ENCODE assay signal across 13 mouse cellular contexts in genomic region chr3:146565065-146565411, GRCm38 (mm10). TPM values are rescaled to one million over a fixed set of nuclear protein-coding genes. Genes with fewer than 3 reads are reported as not detected.
"Had no signal": no experiment of that assay in that cellular context is flagged by ENCODE, and none has a peak within 500 bp of the region (broad histone marks: within the 10 kb centered on the region; RNA-seq: fewer than 3 reads in every experiment).

No protein-coding gene starts in this region.

- H3K4me2 ChIP-seq: liver, embryonic 11.5 days; liver, embryonic 15.5 days; neural tube, embryonic 12.5 days had no signal

- H3K27ac ChIP-seq: limb, embryonic 10.5 days; liver, embryonic 15.5 days; neural tube, embryonic 12.5 days; stomach, postnatal 0 days had no signal

- DNase-seq: lung, postnatal 36 days; thymus, postnatal 4 days had no signal

- H3K9me3 ChIP-seq: limb, embryonic 10.5 days; liver, embryonic 15.5 days; neural tube, embryonic 12.5 days had no signal

- H3K27me3 ChIP-seq: liver, embryonic 15.5 days; neural tube, embryonic 12.5 days had no signal

- H3K4me3 ChIP-seq: limb, embryonic 10.5 days; liver, embryonic 15.5 days; neural tube, embryonic 12.5 days had no signal

- H3K36me3 ChIP-seq: limb, embryonic 10.5 days; liver, embryonic 15.5 days; neural tube, embryonic 12.5 days had no signal

- H3K9ac ChIP-seq: liver, embryonic 15.5 days; neural tube, embryonic 12.5 days had no signal

- H3K4me1 ChIP-seq: liver, embryonic 15.5 days; neural tube, embryonic 12.5 days had no signal

- ATAC-seq: lung, postnatal 0 days had no signal

RNA-seq across cellular contexts. Expression of gene Uox, which starts 5.2 kb away (rescaled TPM):
- total RNA-seq: megakaryocyte progenitor cell, adult 5-6 weeks; monocyte, adult 5-6 weeks; neutrophil, adult 5-6 weeks had no signal
- polyA plus RNA-seq: limb, embryonic 10.5 days; neural tube, embryonic 12.5 days had no signal

RNA-seq across cellular contexts. Expression of gene Dnase2b, which starts 50.4 kb away (rescaled TPM):
- total RNA-seq: left cerebral cortex, postnatal 14 days; megakaryocyte progenitor cell, adult 5-6 weeks; neutrophil, adult 5-6 weeks had no signal
- polyA plus RNA-seq: kidney, embryonic 16.5 days; neural tube, embryonic 12.5 days; stomach, postnatal 0 days had no signal
